Mouse (Mus musculus): Measurements from ENCODE around the gene Olfr288.

Olfr288 gene

DNA sequence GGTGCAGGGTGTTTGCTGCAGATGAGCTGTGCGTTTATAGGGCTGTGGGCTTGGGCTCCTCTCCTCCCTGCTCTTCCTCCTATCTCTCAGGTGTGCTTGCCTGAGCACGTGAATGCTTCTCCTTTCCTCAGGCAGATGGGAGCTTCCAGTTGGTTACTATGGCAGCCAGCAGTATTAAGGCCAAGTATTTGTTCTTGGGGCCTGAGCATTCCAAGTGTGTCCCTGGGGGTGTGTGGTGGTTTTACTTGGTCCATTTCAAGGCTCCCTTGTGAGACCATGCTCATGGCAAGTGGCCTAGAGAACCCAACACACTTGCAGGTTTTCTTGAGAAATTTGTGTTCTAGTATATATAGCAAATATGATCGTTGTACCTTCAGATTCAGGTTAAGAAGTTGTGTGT lies at the start of gene Olfr288:
TSS of gene Olfr288 (minus strand) at position 101 of the 400 bp plus-strand sequence.
- no peak for DNase-seq (ENCODE audit: low spot score in 2 of 2)

GRCm38 (mm10) chr15:98235442-98235841 lies 40.1 kb upstream of the Olfr288 start:
- DNase-seq (ENCODE audit: low spot score in 2 of 2) = no peak

- DNase-seq (ENCODE audit: low spot score in 2 of 2) = no peak
Observed at GRCm38 (mm10) chr15:98234350-98234749, 39.0 kb upstream of the Olfr288 start, which contains the start of gene Olfr286. Olfr286 (minus strand) TSS chr15:98234450.

DNA sequence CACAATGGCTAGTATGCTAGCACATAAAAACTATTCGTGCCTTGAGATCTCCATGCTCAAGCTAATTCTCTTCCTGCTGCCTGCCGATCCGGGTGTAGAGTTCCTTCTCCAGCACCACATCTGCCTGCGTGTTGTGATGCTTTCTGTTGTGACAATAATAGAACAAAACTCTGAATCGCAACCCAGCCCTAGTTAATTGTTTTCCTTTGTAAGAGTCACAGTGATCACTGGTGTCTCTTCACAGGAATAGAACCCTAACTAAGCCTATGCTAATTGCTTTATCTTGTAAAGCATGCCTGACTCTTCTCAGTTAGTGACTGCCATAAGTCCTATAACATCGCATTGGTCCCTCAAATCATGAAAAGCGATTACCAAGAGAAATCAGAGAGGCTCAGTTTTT lies 30.8 kb upstream of the Olfr288 start:
- DNase-seq (ENCODE audit: low spot score in 2 of 2) = no peak

GRCm38 (mm10) chr15:98225610-98226009 lies 30.3 kb upstream of the Olfr288 start:
- no peak for DNase-seq (ENCODE audit: low spot score in 2 of 2)

DNA sequence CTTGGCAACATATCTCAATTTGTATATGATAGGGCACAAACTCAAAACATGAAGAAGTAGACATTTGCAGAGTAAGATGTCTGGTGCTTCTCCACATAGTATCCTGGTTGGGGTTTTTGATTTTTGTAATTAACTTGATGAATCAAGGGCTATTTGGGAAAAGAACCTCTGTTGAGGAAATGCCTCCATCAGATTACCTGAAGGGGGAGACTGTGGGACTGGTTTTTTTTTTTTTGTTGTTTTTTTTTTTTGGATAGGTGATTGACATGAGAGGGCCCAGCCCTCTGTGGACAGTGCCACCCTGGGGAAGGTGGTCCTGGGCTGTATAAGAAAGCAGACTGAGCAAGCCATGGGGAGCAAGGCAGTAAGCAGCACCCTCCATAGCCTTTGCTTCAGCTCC lies 27.0 kb upstream of the Olfr288 start:
- no peak for DNase-seq (ENCODE audit: low spot score in 2 of 2)

DNA sequence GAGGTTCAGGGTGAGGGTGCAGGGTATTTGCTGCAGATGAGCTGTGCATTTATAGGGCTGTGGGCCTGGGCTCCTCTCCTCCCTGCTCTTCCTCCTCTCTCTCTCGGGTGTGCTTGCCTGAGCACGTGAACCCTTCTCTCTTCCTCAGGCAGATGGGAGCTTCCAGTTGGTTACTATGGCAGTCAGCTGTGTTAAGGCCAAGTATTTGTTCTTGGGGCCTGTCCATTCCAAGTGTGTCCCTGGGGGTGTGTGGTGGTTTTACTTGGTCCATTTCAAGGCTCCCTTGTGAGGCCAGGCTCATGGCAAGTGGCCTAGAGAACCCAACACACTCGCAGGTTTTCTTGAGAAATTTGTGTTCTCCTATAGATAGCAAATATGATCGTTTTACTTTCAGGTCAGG lies 25.5 kb upstream of the Olfr288 start, which contains the start of the genes Gm44579 and Olfr287:
TSS of gene Gm44579 (minus strand) at position 101 of the 400 bp plus-strand sequence.
TSS of gene Olfr287 (minus strand) at position 180 of the 400 bp plus-strand sequence.
- no peak for DNase-seq (ENCODE audit: low spot score in 2 of 2)

GRCm38 (mm10) chr15:98214130-98214529 lies 18.8 kb upstream of the Olfr288 start:
- DNase-seq (ENCODE audit: low spot score in 2 of 2) = no peak

- DNase-seq (ENCODE audit: low spot score in 2 of 2) = no peak
Observed at GRCm38 (mm10) chr15:98213336-98213870, 18.1 kb upstream of the Olfr288 start.

GRCm38 (mm10) chr15:98209676-98210075 lies 14.3 kb upstream of the Olfr288 start:
- no peak for DNase-seq (ENCODE audit: low spot score in 2 of 2)

DNA sequence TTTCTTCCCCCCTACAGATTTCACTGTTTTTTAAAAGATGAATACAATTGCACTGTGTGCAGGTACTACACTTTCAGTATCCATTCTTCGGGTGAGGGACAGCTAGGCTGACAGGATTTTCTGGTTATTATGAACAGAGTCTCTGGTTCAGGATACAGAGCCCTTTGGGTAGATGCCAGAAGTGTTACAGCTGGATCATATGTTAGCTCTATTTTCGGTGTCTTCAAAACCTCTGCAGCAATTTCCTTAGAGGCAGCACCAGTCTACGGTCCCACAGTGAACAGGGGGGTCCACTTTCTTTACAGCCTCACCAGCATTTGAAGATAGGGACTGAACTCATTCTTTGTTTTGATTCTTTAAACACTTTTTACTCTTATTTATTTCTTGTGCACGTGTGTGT lies 10.9 kb downstream of the Olfr288 start:
- DNase-seq (ENCODE audit: low spot score in 2 of 2) = no peak

DNA sequence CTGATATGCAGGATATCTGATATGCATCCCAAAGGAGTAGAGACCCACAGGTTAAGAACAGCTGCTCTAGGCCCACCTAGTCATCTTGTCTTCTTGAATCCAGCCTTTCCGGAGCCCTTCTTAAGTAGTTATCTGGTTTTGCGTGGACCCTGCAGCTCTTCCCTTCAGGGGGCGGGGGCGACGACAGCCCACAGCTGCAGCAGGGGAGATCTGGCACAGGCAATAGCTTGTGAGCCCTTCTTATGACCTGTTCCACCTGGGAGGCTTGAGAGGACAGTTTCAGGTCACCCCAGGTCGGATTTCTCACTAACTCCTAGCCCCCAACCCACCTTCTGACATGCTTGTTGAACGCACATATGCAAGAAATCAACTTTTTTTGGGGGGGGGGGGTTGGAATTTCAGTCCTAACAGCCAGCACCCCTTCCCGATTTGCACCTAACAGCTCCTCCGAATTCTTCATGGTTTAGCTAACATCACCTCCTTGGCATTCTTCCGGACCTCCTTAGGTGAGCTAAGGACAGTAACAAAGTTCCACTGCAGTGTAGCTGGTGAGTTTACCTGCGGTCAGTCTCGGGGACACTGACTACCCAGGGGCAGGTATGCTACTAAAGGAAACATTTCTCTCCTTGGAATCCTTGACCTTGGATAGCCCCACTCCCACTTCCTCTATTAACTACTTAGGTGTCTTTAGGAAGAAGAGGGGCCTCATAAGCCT lies 13.3 kb downstream of the Olfr288 start:
- DNase-seq (ENCODE audit: low spot score in 2 of 2) = no peak

GRCm38 (mm10) chr15:98181132-98181711 lies 14.1 kb downstream of the Olfr288 start:
- peak; percentile 66 to 69 for DNase-seq (ENCODE audit: low spot score in 2 of 2)

DNA sequence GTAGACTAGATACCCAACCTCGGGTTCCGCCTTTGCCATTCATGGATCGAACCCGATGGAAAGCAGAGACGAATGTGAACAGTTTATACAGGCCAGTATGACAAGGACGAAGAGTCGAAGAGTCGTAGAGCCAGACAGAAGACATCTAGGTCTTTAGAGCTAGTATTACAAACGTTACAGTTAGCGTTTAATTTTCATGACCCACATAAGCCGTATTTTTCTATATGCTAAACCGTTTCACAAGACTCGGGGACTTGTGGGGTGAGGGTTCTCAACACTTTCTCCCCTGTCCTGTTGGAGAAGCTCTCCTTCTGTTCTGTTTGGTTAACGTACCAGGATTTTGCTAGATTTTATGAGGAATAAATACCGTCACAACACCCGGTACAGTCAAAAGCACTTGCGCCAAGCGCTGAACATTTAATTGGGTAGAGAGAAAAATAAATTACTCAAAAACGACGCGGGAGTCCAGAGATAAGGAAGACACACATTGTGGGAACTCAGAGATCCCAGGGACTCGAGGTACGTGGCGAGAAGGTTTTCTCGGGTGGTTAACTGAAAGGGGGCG lies 14.7 kb downstream of the Olfr288 start:
- no peak for DNase-seq (ENCODE audit: low spot score in 2 of 2)

DNA sequence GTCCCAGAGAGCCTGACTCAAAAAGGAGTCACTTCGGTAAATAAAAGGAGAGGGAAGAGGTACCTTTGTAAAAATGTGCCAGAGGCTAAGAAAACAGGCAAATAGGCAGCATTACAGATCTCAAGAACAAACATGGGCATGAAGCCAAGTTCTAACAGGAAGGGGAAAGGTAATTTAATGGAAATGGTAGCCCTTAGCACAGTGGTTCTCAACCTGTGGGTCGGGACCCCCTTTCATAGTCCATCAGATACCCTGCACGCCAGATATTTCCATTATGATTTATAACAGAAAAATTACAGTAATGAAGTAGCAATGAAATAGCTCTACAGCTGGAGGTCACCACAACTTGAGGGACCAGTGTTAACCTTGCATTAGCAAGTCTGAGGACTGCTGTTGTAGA lies 18.0 kb downstream of the Olfr288 start:
- DNase-seq (ENCODE audit: low spot score in 2 of 2) = no peak

- peak in 1 of 2 experiments; percentile 25 for DNase-seq (ENCODE audit: low spot score in 2 of 2)
Observed at GRCm38 (mm10) chr15:98173821-98174220, 21.5 kb downstream of the Olfr288 start.

DNA sequence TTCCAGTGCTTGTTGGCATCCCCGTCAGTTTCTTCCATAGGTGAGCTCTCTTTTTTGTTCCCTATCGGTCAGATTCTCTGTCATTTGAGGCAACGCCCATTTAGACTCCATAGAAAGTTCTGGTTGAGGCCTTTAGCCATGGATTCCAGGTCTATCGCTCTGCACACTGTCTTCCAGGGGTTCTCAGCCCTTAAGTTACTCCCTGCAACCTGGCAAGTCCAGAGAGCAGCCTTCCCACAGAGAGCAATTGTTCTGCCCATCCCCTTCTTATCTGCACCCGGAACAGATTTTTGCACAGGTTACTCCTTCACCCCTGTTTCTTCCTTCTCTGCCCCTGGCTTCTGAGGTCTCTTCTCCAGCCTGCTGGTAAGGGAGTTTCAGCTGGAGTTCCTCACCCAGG lies 23.2 kb downstream of the Olfr288 start:
- DNase-seq (ENCODE audit: low spot score in 2 of 2) = no peak

- no peak for DNase-seq (ENCODE audit: low spot score in 2 of 2)
Observed at GRCm38 (mm10) chr15:98170917-98171316, 24.4 kb downstream of the Olfr288 start.

DNA sequence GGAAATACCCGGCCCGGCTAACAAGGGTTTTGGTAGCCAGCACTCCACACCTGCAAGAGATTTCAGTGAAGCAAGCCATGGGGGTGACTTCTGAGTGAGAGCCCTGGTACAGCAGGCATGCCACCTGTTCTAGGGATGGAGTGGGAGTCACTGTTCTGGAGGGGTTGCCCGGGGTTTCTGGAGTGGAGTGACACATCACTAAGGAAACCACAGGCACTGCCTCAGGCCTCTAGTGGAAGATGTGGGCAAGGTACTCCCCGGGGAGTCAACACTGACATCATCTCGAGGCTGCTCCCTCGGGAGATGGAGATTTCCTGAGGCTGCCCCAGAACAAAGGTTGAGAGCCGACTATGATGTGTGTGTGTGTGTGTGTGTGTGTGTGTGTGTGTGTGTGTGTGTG lies 25.0 kb downstream of the Olfr288 start:
- DNase-seq (ENCODE audit: low spot score in 2 of 2) = no peak

- DNase-seq (ENCODE audit: low spot score in 2 of 2) = no peak
Observed at GRCm38 (mm10) chr15:98168622-98169004, 26.7 kb downstream of the Olfr288 start.

DNA sequence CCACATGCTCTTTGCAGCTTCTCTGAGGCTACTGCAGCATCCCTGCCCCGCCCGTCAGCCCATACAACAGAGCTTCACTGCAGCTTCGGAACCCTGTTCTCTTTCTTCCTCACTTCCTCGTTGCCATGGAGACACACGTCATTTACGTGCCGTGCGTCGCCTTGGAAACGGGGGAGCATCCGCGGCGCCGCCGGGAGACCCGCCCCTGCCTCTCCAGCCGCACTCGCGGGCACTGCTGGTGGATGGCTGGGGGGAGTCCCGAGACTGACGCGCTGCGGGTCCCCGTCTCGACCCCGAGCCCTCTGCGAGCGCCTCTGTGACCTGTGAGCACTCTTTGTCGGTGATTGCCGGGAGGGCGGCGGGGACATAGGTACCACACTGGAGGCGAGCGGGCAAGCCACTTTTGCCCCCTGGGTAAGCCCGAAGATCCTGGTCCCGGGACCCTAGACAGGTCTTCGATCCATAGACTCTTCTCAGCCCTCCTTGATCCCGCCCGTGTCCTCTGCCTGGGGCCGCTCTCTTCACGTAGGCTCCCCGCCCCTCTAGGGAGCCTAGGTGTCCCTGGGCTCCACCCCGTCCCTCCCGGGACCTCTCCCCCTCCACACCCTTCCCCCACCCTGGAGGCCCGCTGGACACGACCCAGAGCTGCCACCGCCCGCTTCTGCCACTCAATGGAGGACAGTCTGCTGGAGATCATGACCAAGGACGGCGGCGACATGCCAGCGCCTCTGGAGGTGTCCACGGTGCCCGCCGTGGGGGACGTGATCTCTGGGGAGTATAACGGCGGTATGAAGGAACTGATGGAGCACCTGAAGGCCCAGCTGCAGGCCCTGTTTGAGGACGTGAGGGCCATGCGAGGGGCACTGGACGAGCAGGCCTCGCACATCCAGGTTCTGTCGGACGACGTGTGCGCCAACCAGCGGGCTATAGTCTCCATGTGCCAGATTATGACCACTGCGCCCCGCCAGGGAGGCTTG lies 27.4 kb downstream of the Olfr288 start:
- DNase-seq (ENCODE audit: low spot score in 2 of 2) = peak; percentile 70 to 75
